Mouse (Mus musculus): Measurements from ENCODE around the gene Bbox1.

Gene Bbox1

DNA sequence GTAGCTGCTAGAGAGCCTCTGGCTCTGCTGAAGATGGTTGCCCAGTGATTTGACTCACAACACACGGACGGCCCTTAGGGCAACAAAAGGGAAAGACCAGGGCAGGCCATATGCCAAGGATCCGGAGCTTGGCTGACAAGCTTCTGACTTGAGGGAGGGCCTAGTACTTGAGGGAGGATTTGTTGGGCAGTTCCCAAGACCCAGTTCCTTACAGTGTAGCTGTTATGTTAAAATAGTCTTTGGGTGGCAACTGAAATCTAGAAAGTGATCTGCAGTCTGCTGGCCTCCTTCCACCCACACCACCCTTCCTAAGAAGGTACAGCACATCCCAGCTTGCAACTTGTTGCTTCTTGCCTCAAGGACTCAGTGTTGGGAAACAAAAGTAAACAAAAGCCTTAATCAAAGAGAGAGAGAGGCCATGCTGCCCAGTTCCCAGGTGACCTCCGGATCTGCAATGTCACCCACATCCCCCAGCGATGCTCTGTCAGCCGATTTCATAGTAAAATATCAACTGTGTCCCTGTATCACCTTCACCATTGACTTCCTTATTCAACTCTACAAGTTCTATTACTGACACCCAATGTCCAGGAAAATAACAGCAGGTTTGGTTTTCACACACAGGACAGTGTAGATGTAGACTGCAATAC lies at the start of gene Bbox1:
Bbox1 (minus strand) TSS at position 52 of the 647 bp plus-strand sequence.
- no peak for DNase-seq (ENCODE audit: low read depth, low spot score)

DNA sequence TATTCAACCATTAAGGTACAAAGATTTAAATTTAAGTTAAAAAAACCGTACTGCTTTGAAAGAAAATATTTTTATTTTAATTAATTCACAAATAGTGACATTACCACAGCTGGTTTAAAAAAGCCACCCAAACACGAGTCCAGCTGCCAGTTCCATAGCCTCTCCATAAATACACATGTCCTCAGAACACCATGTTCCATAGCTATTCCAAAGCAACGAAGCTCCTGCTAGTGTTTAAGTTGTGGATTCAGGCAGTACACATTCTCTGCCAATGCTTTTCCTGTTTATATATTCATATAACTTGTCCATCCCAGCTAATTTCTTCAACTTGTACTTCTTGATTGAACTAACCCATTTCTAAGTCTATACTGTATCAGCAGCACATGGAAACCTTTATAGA lies 49.5 kb upstream of the Bbox1 start:
- no peak for DNase-seq (ENCODE audit: low read depth, low spot score)

DNA sequence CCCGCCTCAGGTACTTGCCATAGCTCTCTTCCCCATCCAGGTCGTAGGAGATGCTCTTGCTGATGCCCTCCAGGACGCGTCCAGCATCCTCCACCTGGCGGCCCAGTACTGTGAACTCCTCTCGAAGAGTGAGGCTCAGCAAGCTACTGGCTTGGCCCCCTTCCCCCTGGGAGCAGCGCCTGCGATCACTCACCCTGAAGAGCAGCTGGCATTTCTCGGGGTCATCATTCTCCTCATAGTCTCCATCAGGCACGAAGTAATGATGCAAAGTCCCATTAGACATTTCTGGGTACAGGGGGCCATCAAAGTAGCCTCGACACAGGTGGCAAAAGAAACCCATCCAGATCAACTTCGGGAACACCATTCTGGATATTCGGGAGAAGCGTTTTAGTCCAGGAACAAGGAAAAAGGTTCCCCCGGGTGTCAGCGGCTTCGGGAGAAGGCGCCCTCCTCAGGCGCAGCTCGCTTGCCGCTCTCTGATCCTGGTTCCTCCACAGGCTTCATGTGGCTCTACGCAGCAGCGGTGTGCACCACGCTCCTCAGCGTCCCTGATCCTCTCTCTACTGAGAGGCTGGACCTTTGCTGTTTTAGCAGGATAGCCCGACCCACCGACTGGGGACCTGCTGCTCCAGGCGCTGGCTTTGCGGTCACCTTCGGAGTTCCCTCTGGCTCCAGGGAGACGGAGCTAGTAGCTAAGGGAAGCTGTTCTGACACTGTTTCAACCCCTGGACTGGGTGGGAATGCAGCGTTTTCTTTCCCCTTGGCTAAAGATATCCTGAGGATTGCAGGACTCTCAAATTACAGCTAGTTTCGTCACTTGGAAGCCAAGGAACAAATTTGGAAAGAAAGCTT lies 48.3 kb upstream of the Bbox1 start, which contains the start of gene Fibin:
Fibin (minus strand) TSS at position 752 of the 852 bp plus-strand sequence.
- DNase-seq (ENCODE audit: low read depth, low spot score), result no peak

DNA sequence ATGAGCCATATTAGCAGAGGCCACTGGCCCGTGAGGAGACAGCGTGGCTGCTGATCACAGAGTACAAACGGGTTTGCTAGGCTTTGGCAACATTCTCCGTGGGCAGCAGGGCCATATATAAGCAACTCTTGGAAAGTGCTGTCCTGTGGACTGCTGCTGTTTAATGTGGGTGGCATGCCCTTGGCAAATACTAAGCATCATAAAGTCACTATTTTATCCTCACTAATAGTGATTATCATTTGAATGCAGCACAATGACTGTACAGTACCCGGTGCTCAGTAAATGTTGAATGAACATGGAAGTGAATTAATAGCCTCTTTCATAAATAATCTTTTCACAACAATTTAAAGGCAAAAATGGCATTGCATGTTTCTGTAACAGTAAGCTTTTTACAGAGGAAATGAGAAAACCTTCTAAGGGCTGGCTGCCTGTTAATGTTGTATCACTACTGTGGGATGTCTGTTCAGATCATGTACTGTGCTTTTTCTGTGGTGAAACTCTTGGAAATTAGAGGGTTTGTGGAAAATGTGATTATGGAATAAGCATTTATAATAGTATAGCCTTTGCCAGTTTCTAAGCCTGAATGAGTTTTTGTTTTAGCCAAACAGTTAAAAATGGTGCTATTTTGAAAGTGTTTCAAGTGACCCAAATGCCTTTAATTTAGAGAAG lies 39.1 kb upstream of the Bbox1 start:
- no peak for DNase-seq (ENCODE audit: low read depth, low spot score)

DNA sequence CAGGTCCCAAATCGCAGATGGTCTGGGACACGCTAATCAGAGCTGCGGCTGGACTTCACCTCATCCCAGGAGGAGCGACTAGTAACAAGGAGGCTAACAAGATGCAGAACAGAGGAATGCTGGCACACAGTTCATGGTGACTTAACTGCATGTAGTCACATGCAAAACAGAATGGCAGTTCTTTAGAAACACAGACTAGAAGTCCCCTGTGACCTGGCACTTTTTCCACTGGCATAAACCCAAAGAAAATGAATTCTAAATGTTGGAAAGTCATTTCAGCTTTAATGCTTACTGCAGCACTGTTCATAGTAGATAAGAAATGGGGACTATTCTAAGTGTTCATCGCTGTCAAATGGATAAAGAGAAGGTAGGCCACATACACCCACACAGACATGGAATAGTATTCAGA lies 37.5 kb upstream of the Bbox1 start:
- DNase-seq (ENCODE audit: low read depth, low spot score), result no peak

DNA sequence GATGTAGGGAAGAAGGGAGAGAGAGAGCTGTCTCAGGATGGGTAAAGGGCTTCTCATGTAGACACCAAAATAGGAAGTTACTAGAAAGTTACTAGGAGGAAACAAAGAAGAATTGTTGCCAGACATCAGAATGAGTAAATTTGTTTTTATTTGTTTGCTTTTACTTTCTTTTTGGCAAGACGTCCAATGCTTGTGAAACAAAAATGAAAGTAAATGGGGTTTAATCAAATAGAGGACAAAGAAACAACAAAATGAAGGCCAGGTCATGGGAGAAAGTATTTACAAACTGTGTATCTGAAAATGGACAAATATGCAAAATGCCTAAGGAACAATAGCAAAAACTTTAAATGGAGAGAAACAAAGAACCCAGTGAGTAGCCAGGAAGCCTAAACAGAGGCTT lies 37.0 kb upstream of the Bbox1 start:
- DNase-seq (ENCODE audit: low read depth, low spot score), result no peak

DNA sequence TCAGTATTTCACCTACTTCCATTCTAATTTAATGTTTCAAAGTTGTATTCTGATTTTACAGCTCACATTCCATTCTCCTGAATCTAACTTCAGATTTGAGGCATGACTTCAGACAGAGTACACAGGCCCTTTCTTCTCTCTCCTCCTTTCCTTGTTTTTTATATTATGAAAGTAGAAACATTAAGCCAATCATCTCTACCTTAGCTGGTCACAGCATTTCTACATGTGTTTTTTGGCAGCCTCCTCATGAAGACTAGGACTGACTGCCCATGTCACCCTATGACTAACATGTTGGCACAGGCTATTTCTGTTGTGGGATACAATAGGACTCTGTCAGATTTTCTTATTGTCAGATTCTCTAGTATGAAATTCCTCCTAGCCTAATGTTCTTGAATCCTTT lies 14.6 kb upstream of the Bbox1 start:
- no peak for DNase-seq (ENCODE audit: low read depth, low spot score)

DNA sequence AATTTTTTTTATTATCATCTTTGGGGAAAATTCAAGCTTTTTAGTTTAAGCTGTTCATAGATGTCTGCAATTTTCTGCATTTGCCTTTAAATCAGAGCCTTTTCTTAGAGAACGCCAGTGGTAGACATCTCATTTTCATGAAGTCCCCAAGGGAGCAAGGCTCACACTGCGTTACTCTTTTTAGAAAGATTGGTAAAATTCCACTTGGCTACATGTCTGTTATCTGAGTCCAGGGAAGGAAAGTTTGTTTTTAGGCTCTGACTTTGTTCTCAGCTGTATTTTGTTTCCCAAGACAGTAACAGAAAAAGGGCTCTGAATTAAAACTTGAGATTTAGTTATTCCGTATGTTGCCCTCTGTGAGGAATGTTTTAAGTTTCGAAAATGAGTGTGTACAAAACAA lies 5.6 kb upstream of the Bbox1 start:
- no peak for DNase-seq (ENCODE audit: low read depth, low spot score)

DNA sequence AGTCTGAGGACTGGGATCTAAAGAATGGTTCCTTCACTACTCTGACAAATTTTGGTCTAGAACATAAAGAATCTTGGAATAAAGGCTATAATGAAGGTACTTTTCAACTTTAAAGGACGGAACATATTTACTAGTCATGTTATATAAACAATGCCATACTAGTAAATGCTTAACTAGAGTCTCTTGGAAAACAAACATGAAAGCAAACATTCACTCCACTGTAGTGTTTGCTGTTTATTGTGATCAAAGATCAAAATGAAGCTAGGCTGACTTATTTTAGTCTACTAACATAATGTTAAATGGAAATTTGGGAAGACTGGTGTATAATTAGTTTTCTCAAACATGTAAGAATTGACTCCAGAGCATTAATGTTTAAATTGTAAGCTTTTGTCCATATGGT lies 4.9 kb upstream of the Bbox1 start:
- no peak for DNase-seq (ENCODE audit: low read depth, low spot score)

DNA sequence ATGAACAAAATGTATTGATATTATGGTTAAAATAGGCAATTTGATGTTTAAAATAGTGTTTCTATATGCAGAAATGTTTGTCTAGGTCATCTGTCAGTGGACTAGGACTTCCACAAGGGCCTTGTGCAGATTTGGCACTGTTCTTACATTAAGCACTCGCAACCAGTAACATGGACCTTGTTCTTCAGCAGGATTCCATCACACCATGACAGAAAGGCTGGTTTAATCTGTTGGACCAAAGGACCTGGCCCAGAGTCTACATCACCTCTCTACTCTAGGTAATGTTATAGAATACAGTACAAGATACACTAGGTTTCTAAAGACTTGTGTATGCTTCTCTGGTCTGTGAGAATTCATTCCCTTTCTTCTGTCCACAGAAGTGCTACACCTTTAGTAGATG lies 4.4 kb upstream of the Bbox1 start:
- DNase-seq (ENCODE audit: low read depth, low spot score), result no peak

DNA sequence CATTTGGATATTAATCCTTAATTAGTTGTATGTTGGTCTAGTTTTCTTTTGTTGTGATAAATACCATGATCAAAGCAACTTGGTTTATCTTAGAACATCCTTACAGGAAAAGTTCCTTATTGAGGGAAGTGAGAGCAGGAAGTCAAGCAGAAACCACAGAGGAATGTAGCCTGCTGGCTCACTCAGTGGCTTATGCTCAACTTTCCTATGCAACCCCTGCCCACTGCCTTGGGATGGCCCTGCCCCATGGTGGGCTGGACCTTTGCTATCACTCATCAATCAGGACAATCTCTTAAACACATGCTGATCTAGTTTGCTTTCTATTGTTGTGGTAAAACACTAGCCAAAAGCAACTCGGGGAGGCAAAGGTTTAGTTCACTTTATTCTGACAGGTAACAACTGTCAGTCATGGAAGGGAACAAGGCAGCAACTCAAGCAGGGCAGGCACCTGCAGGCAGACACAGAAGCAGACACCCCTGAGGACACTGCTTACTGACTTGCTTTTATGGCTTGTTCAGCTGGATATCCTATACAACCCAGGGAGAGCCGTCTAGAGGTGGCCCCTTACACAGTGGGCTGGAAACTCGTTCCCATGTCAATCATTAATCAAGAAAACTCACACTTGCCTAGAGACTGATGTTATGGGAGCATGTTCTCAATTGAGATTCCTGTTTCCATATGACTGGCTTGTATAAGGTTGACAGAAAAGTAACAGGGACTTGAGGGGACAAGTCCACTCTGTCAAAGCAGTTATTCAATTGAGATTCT lies 1.9 kb upstream of the Bbox1 start:
- DNase-seq (ENCODE audit: low read depth, low spot score), result no peak

DNA sequence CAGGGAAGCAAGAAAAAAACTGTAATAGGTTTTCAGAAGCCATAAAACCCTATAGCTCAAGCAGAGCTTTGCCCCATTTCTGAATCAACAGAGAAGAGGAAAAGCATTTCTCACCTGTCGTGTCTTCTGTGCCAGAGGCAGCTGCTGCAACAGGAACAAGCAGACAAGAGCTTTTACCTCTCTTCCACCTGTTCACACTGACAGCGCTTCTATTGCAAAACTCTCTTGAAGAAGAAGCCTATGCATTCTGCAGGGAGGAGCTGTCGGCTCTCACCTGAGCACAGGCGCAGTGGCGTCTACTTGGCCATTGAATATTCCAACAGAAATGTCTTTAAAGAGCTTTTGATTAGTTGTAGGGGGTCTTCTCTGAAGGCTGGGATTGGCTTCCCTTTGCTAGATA lies 286 bp downstream of the Bbox1 start:
- DNase-seq (ENCODE audit: low read depth, low spot score), result no peak

DNA sequence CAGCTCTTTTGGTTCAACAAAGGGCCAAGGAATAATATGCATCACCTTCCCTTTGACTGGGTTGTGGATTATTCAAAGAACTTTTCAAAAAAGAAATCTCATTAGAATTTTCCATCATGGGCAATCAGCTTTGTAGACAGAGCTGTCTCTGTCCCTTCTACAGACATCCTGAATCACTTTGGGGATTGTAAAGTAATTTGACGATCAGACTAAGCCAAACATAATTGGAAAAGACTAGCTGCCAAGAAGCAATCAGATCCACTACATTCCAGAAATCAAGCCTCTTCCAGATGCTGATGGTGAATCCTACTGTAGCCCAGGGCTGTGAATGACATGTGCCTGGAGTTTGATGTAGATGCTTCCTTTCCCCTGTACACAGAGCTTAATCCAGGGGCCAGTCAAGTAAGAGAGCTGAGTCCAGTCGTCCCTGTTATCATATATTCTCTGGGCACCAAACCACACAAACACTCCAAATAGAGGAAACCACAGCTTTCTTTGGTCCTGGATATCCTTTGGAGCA lies 995 bp downstream of the Bbox1 start:
- DNase-seq (ENCODE audit: low read depth, low spot score), result no peak

DNA sequence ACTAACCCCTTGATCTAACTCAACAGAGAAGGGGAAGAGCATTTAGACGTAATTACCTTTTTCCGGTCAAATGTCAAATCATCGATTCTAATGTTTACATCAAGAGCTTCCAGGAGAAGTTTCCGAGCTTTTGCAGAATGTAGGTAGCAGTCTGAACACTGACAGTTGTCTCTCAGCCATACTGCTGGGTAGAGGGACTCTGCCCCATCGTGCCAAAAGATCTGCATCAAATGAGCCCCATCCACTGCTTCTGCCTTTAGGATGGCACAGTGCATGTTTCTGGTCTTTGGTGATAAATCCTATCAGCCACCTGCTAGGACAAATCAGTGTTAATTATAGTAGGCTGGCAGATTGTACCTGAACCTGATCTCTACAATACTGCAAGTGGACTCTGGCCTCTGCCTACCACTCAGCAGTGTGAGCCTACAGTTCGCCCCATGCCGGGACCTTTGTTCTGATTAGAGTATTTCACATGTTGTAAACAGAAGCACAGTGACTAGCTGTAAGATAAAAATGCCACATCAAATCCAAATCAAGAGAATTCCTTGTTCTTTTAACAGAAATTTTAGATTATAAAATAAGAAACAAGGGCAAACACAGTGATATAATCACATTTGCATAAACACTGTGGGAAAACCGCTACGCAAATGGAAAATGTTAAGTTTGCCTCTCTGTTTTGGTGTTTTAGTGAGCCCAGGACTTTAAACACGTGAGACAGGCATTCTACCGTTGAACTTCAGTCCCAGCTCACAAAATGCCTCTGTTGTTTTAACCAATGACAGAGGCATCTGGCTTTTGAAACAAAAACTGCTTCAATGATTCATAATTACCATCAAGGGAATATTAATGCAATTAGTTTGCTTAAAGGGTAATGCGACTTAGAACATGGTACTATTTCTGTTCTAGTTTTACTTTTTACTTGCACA lies 8.7 kb downstream of the Bbox1 start:
- no peak for DNase-seq (ENCODE audit: low read depth, low spot score)

DNA sequence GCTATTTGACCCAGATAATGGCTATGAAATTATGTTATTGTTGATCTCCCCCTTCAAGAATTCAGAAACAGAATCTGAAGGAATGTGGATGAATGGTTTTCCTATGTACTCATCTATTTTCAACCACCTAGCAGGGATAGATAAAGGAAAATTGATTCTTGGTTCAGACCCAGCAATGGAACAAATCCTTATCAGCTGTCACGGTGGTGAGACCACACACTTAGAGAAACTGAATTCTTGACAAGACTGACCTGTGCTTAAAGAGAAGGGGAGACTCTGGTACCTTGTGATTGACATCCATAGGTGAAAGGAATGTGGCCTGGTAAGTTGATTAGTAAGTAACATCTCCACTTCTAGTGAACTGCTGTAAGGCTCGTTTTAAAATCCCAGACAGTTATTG lies 12.1 kb downstream of the Bbox1 start:
- DNase-seq (ENCODE audit: low read depth, low spot score), result no peak

DNA sequence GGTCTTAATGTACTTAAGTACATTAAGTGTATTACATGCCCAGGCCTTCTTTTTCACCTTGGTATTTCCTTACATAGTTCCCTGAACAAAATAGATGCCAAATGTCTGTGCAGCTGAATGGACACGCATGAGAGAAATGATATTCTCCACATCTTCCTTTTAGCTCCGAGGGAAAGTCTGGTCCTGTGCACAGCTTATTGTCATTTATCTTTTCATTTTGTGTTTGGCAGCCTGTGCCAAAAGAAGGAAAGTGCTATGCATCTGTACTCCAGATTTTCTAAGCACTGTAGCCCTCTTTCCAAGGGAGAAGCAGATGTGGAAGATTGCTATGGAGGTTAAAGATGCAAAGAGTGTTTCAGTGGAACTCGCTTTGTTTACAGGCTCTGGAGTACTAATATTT lies 13.0 kb downstream of the Bbox1 start:
- no peak for DNase-seq (ENCODE audit: low read depth, low spot score)

DNA sequence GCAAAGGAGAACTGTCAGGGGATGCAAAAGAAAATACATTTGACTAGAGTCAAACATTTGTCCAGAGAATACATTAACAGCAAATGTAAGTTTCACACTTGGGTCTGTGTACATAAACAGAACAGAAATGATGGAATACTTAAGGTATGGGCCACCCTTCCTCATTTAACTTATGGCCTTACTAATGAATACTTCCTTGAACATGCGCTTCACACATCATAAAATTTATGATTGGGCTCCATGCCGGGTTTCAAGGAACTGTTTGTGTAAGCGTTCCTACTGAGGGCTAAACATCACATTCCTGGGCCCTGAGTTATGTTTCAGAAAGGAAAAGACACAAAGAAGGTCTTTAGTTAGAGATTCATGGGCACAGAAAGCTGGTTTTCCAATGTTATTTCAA lies 19.4 kb downstream of the Bbox1 start:
- DNase-seq (ENCODE audit: low read depth, low spot score), result no peak

DNA sequence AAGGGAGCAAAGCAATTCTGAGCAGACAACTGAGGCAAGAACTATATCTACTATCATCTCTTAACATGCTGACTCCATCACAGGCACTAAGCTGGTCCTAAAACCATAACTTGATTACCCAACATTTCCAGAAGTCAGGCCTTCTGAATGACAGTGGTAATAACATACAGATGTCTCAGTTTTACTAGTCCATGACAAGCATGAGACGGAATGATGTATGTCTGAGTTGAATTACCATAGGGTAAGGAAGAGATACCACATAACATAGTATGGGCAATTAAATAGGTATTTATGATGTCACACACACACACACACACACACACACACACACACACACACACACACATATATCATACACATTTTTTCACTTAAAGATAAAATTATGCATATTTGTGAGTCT lies 26.4 kb downstream of the Bbox1 start:
- DNase-seq (ENCODE audit: low read depth, low spot score), result no peak

DNA sequence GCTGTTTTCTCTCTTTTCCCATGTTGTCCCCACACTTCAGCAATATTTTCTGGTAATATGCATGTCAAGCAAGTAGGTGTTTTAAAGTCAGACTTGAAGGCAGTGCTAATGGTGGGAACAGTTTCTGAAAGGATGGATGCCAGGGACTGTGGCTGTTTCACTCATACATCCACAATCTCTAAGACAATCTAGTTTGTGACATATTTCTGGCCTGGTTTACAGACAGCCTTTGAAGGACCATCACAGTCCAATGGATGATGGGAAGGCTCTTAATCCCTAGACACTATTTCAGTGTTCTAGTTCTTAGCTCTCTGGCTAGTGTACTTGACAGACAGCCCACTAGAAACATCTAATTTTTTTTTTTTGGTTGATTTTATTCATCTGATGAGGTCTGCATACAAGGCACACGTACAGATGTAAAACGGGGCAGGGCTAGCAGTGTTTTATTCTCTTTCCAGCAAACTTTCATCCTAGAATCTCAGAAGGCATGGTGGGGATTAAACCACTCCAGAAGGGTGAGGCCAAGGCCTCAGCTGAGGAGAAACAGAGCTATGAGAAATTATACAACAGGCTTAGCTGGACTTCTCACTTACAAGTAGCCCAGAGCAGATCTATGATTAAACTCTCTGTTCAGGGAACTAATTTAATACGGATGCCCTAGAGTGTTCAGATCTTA lies 28.4 kb downstream of the Bbox1 start:
- DNase-seq (ENCODE audit: low read depth, low spot score), result no peak

DNA sequence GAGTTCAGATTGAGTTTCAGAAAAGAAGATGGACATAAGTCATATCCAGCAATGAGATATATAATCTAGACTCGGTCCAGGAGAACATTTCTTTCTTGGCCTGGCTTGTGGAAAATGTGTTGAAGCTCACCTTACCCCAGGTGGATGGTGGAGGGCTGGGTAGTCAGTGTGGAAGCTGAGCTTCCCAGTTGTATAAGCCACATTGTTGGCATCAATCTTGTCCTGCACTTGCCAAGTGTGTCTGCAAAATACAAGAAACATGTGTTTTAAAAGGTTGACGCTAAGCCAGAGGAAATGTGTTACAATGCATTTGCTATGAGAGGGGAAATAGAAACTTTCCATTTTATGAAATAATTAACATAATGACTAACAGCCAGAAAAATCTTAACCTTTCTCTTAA lies 38.9 kb downstream of the Bbox1 start:
- no peak for DNase-seq (ENCODE audit: low read depth, low spot score)

All from A20 (cell line).